Mouse (Mus musculus) layer of hippocampus, adult 18-20 months (tissue): ENCODE measurements around the gene Insyn1. TPM values are rescaled to one million over a fixed set of nuclear protein-coding genes. Genes with fewer than 3 reads are reported as not detected.

ENCODE experiments used
- DNase-seq, 2 experiments: peaks; one replicate each; pipeline ENCODE4 v3.0.0; 2022; ENCODE audit warnings: low spot score in 2 of 2
- total RNA-seq, 2 experiments: library from RNA; stranded (reverse); gene quantifications; 2 replicates each; pipeline ENCODE4 v1.2.3; 2021

Gene Insyn1
- total RNA-seq, 2 experiments from 2014 or later, result 255 to 268 TPM

DNA sequence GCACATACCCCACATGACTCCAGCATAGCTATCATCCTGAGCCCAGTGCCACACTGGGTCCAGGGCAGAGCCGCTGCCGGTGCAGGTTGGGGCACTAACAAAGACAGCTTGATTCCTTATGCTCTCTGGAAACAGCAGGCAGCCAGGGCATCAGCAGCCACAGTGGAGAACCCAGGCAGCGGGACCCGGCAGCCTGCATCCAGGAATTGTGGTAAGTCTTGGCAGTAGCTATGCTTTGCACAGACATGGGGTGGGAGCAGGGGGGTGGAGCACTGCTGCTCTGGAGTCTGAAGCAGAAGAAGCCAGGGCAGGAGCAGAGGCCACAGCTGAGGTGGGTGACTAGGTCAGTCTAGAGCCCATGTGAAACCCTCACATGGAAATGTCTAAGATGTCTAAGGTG lies 43.8 kb downstream of the Insyn1 start:
- no peak for DNase-seq

GRCm38 (mm10) chr9:58533322-58533721 lies 44.9 kb downstream of the Insyn1 start:
- no peak for DNase-seq

- DNase-seq, result peak in 1 of 2 experiments; percentile 81
Measured at GRCm38 (mm10) chr9:58534766-58535165, 46.4 kb downstream of the Insyn1 start.

DNA sequence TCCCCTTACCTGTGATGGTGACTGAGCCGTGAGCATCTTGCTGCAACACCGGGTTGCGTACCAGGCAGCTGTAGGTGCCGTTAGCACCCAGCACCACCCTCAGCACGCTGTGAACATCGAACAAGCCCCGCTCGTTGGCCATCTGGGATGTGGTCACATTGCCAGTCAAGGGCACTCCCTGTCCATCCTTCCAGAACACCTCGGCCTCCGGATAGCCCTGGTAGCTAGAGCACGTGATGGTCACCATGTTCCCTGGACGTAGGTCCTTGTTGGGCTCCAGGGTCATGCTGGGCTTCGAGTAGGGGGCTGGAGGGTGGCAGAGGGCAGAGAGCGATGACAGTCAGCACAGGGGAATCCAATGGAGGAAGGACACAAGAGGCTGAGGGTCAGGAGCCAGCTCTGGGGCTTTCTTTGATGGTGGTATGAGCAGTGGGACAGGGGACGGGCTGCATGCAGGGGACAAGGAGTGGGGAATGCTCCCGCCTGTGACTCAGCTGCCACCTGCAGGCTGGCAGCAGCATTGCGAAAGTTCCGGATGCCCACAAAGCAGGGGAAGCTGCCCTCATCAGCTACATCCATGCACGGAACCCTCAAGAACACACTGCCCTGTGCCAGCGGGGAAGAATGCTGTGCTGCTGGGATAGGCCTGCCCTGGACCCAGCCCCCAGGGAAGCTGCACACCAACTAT lies 47.2 kb downstream of the Insyn1 start:
- peak in 1 of 2 experiments; percentile 40 for DNase-seq

- DNase-seq, result no peak
Measured at GRCm38 (mm10) chr9:58537774-58538173, 49.4 kb downstream of the Insyn1 start.

DNA sequence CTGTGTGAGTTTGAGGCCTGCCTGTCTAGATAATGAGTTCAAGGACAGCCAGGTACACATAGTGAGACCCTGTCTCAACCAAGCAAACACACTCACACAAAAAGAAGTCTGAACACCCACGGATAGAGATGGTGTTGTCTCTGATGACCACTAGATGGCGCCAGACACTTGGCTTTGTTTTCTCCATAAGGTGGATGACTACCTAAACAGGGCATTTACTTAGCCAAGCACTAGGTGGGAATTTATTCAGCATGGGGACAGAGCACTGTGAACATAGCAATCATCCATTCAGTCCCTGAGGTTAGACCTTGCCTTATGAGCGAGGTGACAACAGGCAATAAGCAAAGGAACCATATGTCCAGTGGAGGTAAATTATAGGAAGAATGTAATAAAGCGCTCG lies 51.5 kb downstream of the Insyn1 start:
- DNase-seq, result peak in 1 of 2 experiments; percentile 66

DNA sequence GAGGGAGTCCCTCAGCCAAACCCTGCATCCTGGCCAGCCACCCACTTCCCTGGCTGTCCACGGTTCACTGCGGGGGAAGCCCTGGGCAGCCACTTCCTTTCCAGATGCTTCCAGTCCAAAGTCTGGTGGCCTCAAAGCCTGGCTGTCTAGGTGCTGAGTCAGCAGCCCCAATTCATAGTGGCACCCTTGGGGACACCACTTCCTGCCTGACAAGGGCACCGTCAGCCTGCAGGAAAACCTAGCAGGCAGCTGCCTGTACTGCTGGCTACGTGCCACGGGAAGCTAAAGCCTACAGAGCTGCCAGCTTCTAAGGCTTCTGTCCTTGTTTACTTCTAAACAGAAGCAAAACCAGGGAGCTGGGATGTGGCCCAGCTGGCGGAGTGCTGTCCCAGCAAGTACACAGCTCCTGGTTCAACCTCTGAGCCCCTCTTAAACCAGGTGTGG lies 53.5 kb downstream of the Insyn1 start:
- peak in 1 of 2 experiments; percentile 70 for DNase-seq

GRCm38 (mm10) chr9:58544879-58545324 lies 56.5 kb downstream of the Insyn1 start:
- peak in 1 of 2 experiments; percentile 73 for DNase-seq

DNA sequence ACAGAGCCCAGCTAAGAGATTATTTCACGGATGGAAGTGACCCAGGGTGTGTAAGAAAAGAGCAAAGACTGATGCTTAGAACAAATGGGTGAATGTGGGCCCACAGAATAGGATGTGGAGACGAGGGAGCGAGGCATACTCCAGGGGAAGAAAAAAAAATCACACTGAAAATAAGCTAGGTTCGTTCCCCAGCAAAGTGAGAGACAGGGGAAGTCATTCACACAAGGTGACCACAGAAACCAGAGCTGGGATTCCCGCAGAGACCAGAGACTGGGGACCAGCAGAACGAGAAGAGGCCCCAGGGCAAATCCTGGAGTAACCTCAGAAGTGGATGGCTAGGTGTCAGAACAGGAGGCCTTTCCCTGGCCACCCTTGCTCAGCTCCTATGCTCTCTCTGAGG lies 57.0 kb downstream of the Insyn1 start:
- DNase-seq, result no peak

DNA sequence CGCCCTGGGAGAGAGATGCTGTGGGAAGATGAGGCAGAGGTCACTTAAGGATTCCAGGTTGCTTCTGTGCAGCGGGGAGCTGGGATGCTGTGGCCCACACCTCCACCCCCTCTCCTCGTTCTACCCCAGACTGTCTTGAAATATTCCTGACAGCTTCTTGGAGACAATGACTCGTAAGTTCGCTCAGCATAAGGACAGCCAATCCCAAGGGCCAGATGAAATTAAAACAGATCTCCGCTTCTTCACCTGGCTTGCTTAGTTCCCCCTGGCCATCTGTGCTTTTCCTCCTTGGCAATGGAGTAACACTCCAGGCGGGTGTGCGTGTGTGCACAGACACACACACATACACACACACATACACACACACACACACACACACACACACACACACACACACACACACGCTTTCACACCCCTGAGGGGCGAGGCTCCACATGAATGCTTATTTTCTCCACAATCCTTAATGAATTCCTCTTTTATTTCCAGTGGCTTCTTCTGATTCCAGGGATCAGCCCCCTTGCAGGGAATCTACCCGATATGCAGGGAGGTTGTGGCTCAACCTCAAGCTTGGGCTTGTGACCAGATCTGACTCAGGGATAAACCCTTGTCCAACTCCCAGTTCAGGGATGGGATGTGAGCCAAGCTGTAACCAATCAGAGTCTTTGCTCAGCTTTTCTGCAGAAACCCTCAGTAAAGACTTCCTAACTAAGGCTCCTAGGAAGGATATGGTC lies 58.4 kb downstream of the Insyn1 start:
- DNase-seq, result no peak

DNA sequence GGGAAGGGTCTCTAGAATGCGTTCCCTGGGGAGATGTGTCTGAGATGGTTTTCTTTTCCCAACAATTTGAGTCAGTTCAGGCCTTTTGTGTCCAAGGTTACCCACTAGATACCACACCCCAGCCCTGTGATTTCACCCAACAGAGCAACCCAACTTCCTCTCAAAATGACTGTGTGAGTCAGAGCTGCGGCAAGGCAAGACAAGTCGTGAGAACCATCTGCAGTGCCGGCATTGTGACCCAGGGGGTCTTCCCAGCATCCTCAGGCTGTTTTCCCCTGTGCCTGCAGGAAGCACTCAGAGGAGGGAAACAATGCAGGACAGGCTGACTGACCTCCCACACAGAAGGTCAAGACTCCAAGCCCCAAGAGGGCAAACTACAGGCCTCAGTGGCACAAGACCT lies 60.5 kb downstream of the Insyn1 start:
- no peak for DNase-seq

Other genes with a start within 250 kb of the Insyn1 start
- gene Pml, start 238.8 kb upstream of the Insyn1 start, total RNA-seq, result 10 to 100 TPM; 13.2 to 15.8 TPM
- gene Stoml1, start 235.4 kb upstream of the Insyn1 start, total RNA-seq, result 10 to 100 TPM; 77.5 to 80.3 TPM
- 1 to 10 TPM; 2.5 to 3.2 TPM for gene Loxl1, start 175.4 kb upstream of the Insyn1 start, total RNA-seq
- not detected for gene Tbc1d21, start 118.1 kb upstream of the Insyn1 start, total RNA-seq
- 1 to 10 TPM; 5.8 to 6.0 TPM for gene Cd276, start 66.8 kb downstream of the Insyn1 start, total RNA-seq
- 100 to 1,000 TPM; 848 to 884 TPM for gene Nptn, start 93.6 kb downstream of the Insyn1 start, total RNA-seq